Mouse (Mus musculus) urinary bladder, postnatal 4 days (tissue): ENCODE measurements around the gene Gale.
A peak's percentile ranks its signal among the peaks of the same experiment; 100 is the strongest.

Experiments used
- DNase-seq, 2 experiments: peaks; one replicate each; pipeline ENCODE4 v3.0.0; 2021 to 2022; ENCODE audit warnings: low spot score in 2 of 2

The Gale gene

DNA sequence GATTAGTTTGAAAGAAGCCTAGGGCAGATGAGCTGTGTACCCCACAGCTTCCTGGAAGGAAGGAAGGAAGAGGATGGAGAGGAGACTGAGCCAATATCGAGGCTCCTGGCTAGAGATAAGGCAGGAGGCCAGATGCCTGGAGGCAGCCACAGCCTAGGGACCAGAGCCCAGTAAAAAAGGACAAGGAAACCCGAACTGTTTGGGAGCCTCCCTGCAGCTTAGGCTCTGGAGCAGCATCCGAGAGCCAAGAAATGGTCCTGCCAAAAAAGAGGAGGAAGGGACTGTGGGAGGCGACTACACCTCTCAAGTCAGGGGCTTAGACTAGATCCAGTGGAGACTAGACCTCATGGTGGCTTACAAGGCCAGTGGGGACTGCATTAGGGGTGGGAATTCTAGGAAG lies 20.1 kb upstream of the Gale start:
- DNase-seq, result no peak

DNA sequence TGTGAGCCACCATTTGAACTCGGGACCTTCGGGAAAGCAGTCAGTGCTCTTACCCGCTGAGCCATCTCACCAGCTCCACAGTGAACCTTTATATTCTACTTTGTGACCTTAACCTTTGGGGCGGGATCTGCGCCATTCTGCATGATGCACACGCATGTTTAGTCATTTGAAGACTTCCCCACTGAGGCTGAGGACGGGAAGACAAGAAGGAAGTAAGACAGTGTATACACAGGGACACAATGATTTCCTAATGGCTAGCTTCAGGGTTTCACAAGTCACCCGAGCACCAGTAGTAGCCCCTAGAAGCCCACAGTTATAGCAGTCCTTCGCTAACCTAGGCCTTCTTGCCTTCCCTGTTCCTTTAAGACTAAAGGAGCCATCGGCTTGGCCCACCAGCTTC lies 17.8 kb upstream of the Gale start:
- no peak for DNase-seq

DNA sequence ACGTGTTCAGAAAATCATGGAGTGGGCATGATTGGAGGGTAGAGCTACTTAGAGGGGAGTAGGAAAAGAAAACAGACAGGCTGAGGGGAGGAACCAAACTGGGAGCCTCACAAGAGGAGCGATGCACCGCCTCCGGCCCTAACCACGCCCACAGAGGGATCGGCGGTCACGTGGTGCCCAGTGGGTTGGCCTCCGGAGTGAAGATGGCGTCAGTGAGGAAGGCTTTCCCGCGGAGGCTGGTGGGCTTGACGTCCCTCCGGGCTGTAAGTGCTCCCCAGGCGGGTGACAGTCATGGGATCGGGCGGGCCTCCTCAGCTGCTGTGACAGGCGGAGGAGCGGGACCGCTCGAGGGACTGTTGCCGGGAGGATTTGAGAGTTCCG lies 17.3 kb upstream of the Gale start, which contains the start of gene Hmgcl:
TSS of gene Hmgcl (plus strand) at position 171 of the 381 bp plus-strand sequence.
- peak; percentile 90 to 97 for DNase-seq

DNA sequence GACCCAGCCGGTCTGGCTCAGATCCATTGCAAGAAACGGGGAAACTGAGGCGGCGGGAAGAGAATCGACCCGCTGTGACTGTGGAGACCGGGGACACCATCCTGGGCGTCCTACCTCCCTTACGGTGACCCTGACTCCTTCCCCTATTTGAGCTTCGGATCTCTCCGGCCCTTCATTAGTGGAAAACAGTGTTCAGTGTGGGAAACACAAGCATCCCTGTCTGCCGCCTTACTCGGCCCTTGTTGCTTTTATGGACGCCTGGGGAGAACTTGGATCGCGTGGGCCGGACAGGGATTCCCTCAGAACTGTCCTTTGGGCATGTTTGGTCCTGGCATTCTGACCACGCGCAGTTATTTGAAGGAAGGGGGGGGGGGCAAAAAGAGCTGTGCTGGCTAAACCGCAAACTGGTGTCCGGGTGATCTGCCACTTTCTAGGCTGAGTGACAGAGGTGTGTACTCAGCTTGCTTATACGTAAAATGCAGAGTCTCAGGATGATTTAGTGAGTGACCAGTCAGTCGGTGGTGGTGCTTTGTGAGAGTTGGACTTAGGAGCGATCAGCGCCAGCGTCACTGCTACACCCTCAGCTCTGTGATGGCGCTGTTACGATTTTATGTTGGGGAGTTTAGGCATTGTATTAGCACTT lies 16.7 kb upstream of the Gale start:
- no peak for DNase-seq

DNA sequence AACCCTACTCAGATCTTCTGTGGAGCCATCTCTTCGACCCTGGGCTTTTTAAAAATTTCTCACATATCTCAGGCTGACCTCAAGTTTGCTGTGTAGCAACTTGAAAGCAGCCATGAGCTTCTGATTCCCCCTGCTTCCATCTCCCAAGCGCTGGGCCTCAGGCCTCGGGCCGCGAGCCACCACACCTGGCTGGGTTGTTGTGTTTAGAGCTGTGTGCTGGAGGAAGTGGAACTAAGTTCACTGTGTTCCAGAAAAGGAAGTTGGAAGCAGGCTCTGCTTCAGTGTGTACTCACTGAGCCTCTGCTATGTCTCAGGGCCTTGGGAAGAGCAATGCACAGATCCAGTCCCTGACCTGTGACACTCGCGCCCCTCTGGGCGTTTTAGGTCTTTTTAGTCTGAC lies 15.4 kb upstream of the Gale start:
- no peak for DNase-seq

DNA sequence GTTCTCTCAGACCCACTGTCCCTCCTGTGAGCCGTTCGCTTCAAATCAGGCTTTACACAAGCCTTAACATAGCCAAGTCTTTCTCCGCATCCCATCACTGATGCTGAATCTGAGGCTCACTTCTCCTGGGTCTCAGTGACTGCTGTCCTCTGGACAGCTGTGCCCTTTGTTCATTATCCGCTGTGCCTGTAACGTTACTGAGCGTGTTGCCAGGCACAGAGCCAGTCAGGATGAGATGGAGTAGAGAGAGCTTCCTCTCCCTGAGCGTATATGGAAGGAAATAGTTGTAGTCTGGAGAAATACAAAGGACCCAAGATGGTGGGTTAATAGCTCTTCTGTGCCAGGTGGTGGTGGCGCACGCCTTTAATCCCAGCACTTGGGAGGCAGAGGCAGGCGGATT lies 14.1 kb upstream of the Gale start:
- DNase-seq, result no peak

DNA sequence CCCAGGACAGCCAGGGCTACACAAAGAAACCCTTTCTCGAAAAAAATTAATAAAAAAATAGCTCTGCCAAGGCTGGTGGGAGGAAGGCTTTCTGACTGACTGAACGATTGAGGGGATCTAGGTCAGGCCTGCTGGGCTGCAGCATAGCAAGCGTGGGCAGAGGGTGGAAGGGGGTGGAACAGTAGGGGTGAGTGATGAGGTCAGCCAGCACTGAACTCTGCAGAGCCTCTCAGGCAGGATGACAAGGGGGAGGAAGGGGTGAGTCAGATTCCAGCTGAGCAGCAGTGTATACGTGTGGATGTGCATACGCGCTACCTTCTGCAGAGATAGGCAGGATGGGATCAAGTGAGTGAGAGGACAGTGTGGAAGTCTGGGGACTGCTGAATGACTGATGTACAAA lies 13.6 kb upstream of the Gale start:
- no peak for DNase-seq

DNA sequence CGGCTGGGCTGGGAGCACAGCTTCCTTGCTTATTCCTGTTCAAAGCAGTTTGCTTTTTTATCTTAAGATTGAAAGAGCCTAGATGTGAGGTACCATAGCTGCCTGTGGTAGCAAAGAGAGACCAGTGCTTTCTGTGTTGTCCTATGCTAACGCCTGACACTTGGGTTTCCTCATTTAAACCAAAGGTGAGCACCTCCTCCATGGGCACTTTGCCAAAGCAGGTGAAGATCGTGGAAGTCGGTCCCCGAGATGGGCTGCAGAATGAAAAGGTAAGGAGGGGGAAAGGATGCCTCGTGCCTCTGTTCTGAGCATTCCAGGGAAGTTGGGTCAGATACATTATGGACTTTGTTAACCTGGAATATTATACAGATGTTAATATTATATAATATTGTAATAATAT lies 13.2 kb upstream of the Gale start:
- no peak for DNase-seq

DNA sequence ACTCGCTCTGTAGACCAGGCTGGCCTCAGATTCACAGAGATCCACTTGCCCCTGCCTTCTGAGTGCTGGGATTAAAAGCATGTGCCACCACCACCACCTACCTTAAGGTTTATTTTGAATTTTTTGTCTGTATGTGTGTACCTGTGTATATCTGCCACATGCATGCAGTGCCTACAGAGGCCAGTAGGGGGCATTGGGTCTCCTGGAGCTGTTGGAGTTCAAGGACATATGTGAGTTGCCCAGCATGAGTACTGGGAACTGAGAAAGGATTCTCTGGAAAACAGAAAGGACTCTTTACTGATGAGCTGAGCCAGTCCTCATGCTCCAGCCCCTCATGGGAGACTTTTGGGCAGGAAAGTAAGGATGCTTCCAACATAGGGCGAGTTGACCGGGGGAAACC lies 12.0 kb upstream of the Gale start:
- DNase-seq, result no peak

DNA sequence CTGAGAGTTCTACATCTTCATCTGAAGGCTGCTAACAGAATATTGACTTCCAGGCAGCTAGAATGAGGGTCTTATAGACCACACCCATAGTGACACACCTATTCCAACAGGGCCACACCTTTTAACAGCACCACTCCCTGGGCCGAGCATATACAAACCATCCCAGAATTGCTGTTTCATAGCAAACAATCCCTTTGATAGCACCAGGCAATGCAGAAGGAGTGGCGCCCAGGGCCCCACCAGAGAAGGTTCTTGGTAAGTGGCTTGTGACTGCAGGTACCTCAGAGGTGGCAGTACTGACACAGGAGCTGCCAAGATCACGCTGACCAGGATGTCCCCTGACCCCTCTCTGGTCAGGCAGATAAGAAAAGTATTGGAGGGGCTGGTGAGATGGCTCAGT lies 10.3 kb upstream of the Gale start:
- no peak for DNase-seq

DNA sequence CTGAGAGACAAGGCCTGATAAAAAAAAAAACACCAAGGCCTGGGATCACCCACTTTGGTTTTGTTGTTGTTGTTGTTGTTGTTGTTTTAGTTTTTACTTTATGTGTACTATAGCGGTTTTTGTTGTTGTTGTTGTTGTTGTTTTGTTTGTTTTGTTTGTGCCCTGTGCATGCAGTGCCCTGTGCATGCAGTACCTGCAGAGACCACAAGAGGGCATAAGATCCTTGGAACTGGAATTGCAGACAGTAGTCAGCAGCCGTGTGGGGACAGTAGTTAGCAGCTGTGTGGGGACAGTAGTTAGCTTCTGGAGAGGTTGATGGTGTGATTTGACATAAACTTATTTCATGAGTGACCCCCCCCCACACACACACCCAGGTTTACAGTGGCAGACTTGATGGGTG lies 9.3 kb upstream of the Gale start:
- DNase-seq, result peak in 1 of 2 experiments; percentile 79

DNA sequence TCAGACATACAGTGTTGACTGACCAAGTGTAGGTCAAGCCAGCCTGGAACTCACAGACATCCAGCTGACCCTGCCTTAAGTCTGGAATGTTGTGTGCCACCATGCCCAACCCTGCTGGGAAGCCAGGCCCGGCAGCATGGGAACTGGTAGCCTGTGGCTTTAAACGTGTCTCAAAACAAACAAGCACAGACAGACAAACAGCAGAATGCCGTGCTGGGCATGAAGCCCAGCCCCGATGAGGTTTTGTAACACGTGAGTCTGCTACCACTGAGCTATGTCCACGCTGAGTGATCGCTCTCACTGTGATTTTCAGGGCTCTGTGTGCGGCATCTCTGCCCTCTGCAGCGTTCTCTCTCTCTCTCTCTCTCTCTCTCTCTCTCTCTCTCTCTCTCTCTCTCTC lies 7.6 kb upstream of the Gale start:
- no peak for DNase-seq

DNA sequence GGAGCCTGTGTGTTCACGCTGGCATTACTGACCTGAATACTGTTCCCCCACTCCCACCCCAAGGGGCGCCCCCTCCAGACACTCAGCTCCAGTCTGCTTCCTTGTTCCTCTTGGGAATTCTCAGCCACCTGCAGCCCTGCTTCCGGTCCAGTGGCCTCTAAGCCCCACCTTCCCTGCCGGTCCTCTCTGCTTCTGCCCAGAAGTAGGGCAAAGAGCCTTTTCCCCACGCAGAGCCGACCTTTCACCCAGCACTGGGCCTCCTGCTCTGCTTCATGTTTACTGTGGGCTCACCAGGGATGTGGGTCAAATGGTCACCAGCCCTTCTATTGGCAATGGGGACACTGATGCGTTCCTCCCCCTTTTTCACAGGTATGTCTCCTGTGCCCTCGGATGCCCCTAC lies 5.2 kb upstream of the Gale start:
- DNase-seq, result no peak

DNA sequence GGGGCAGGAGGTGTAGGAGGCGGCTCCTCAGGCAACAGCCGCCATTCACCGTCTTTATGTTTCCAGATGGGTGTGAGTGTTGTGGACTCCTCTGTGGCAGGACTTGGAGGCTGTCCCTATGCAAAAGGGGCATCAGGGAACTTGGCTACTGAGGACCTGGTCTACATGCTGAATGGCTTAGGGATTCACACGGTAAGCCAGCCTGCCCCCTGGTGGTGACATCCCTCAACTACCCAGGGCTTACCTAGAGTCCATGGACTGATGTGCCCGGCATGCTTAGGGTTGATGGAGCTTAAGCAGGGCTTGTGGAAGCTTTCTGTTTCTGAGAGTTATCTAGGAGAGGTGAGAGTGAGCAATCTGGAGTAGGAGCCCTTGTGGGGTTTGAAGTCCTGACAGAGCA lies 2.8 kb upstream of the Gale start:
- peak in 1 of 2 experiments; percentile 84 for DNase-seq

DNA sequence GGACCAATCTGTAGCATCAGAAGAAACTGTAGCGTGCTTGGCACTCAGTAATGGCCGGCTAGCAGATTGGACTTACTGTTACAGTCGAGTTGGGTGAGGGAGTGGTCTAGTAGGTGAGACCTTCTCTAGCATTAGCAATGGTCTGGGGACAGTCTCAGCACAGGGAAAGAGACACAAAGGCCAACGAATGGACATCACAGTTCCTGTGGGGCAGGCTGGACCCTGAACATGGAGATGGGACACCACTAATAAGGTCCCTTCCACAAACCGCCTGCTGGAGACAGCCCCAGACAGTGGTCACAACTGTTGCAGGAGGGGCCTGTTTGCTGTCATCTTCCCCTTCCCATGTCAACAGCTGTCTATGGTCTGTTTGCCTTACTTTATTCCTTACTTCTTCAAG lies 1.8 kb upstream of the Gale start:
- DNase-seq, result no peak

DNA sequence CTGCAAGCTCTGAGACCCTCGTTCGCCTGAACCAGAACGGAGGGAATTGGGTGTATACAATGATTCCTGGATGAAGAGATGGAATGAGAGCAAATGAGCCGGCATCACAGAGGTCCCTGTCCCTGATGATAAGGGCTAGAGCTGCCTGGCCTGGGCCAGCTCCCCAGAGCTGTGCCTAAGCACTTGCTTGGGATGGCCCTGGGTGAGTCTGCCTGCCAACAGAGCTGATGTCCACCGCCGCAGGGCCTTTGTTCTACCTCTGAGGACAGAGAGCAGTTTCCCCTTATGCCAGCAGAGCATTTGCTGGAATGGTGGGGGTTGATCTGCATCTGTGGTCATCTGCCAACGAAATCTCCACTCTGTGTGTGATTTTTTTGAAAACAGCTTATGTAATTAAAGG lies 1.3 kb upstream of the Gale start:
- DNase-seq, result no peak

DNA sequence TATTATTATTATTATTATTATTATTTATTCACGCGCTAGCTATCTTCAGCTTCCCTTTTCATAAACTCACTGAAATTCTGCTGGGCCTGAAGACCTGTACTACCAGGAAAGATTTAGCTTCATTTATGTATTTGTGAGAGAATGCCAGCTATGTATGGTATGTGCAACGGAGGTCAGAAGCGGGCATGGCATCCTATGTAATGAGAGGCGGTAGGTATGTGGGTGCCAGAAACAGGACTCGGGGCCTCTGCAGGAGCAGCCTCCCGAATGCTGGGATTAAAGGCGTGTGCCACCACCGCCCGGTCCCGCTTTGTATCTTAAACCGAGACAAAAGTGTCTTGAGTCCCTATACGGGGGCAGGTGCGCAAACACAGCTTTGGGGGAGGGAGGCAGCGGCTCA lies 581 bp upstream of the Gale start:
- no peak for DNase-seq

DNA sequence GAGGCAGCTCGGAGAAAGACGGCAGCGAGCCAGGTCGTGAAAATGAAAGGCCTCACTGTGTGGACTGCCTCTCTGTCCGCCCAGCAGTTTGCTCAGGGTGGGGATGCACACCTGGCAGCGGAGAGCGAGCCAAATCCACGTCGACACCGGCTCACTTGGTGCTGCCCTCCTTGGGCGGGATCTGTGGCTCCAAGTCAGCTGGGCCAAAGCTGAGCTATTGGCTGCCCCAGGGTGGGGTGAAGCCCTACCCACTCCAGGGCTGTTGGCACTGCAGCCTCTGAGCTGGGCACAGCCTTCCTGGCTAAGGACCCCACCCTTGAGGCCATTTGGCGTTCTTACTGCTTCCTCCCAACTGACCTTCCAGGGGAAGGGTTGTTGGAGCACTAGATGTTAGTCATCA lies 899 bp downstream of the Gale start:
- DNase-seq, result peak in 1 of 2 experiments; percentile 55

DNA sequence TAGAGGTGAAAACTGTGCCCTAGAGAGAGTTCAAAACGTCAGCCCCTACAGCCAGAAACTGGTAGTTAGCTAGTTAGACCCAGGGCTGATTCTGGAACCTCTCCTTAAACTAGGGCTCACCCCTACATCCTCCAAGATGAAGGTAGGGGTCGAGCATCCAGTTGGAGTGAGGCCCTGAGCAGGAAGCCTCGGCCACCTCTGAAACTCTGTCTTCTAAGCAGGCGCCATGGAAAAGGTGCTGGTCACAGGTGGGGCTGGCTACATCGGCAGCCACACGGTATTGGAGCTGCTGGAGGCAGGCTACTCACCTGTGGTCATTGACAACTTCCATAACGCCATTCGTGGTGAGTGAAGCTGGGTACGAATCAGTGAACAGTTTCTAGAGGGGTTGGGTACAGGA lies 1.6 kb downstream of the Gale start:
- no peak for DNase-seq

DNA sequence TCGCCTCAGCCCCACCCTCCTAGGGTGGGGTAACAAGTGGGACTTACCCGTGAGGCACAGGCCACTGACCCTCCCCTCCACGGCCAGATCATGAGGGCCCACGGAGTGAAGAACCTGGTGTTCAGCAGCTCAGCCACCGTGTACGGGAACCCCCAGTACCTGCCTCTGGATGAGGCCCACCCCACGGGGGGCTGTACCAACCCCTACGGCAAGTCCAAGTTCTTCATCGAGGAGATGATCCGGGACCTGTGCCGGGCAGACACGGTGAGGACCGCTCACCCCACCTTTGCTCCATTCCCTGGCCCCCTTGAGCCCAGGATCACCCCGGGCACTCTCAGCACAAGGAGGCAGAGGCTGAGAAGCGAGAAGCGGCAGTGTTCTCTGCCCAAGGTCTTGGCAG lies 2.8 kb downstream of the Gale start:
- DNase-seq, result no peak

DNA sequence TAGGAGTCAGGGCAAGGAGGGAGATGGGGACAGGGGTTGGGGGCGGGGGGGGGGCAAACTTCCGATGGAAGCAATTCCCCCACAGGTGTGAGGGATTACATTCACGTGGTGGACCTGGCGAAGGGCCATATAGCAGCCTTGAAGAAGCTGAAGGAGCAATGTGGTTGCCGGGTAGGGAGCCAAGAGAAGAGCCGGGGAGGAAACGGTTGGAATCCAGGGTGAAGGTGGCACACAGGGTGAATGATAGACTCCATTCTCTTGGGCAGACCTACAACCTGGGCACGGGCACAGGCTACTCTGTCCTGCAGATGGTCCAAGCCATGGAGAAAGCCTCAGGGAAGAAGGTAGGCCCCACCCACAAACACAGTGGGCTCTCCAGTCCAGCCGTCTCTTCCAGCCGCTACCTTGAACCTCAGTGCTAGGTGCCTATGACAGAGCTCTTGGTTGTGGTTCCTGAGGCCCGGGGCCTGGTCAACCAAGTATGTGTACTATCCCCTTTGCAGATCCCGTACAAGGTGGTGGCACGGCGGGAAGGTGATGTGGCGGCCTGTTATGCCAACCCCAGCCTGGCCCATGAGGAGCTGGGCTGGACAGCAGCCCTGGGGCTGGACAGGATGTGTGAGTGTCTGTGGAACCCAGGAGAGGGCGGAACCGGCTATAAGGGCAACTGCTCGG lies 3.7 kb downstream of the Gale start:
- DNase-seq, result no peak

DNA sequence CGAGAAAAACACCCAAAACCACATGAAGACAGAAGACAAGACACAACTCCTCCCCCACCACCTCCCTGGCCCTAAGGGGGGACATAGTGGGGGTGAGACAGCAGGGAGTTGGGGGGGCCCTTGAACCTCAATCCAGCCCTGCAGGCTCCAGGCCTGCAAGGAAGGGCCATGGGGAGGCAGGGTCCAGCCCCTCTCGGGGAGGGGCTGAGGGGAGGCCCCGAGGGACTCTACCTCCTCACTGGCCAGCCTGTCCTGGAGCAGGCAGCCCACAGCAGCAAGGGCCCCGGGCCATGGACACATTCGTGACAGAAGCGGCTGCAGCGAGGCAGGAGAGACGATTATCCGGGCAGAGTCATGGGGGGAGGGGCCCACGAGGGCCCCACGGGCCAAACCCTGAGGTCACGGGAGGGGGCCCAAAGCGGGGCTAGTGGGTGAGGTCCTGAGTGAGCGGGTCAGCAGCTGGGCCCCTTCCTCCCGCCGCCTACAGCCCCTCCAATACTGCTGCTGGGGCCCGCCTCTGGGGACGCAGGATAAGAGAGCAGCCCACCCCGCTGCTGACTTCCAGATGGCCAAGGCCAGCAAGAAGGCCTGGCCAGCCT lies 4.8 kb downstream of the Gale start:
- no peak for DNase-seq

DNA sequence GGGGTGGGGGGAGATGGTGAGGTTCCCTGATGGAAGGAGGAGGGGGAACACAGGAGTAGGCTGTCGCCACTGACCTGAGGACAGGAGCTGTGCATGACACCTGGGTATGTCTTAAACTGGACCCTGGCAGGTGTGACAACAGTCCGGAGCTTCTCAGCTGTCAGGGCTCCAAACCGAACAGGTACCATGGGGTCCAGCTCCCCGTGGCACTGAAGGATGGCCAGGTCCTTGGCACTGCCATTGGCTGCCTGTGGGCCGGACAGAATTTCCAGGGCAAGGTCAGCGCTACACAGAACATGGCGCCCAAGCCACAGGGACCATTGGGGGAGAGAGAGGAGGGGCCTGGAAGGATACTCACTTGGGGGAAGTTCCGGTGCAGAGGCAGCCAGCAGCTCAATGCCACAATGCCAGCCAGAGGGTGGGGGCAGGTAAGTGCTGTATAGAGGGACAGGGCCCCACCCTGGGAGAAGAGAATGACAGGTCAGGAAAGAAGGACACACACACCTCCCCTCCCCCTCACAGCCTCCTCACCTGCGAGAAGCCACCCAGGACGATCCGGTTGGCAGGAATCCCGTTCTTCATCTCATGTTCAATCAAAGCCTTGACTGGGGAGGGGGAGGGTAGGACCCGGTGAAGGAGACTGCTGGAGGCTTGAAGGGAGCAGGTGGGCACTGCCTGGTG lies 5.7 kb downstream of the Gale start:
- DNase-seq, result no peak
